Mouse (Mus musculus): ENCODE measurements around the gene Rab25. TPM values are rescaled to one million over a fixed set of nuclear protein-coding genes. Genes with fewer than 3 reads are reported as not detected.

Gene Rab25
- polyA plus RNA-seq, 1 experiment from 2014 or later: 0.41 TPM

GRCm38 (mm10) chr3:88494836-88495628, 53.1 kb downstream of the Rab25 start:
- CTCF ChIA-PET: interaction anchor here (0.8 to 2.9 kb wide), 9 partner anchors 11 to 36 kb away, joined by 3 to 13 read pairs (median 4); no protein-coding TSS in a partner anchor
- TF ChIP-seq CTCF (IDR thresholded peaks at IDR 0.05): no peak
- in situ Hi-C loops (cut with MboI; ENCODE audit: low pct_unique_long_range_greater_than_20kb): no loop called here
- DNase-seq (ENCODE audit: low read depth, low spot score) (peak; percentile 93), ATAC-seq (no peak)
- no peaks in the 10 kb centered on the region for H3K27me3 ChIP-seq
- POLR2A ChIA-PET: interaction anchor here (1.1 to 1.3 kb wide), 4 partner anchors 8 to 89 kb away, joined by 3 to 5 read pairs (median 4); partner anchors contain the start of gene Lmna

GRCm38 (mm10) chr3:88493706-88494582, 54.2 kb downstream of the Rab25 start:
- CTCF ChIA-PET: interaction anchor here (0.8 to 2.9 kb wide), 5 partner anchors 21 to 37 kb away, joined by 3 to 13 read pairs (median 4); no protein-coding TSS in a partner anchor
- no peaks in the 10 kb centered on the region for H3K27me3 ChIP-seq
- no peak for TF ChIP-seq CTCF (IDR thresholded peaks at IDR 0.05)
- POLR2A ChIA-PET: interaction anchor here (0.5 to 7.1 kb wide), 3 partner anchors 8 to 128 kb away, joined by 3 to 75 read pairs (median 3); partner anchors contain the start of gene Lmna
- no peak for DNase-seq (ENCODE audit: low read depth, low spot score)
- no peak for ATAC-seq
- in situ Hi-C loops (cut with MboI; ENCODE audit: low pct_unique_long_range_greater_than_20kb): no loop called here

Other genes starting within 250 kb of the Rab25 start
- gene Glmp, start 223.3 kb downstream of the Rab25 start, polyA plus RNA-seq (2021): 590 TPM
- gene Tmem79, start 212.2 kb downstream of the Rab25 start, polyA plus RNA-seq (2021): 3.1 TPM
- gene Smg5, start 212.0 kb downstream of the Rab25 start, polyA plus RNA-seq (2021): 90.1 TPM
- 0.04 TPM for gene Paqr6, start 183.7 kb downstream of the Rab25 start, polyA plus RNA-seq (2021)
- 0.22 TPM for gene Bglap3, start 175.6 kb downstream of the Rab25 start, polyA plus RNA-seq (2021)
- gene Bglap2, start 169.6 kb downstream of the Rab25 start, polyA plus RNA-seq (2021): not detected
- 0.22 TPM for gene Bglap, start 163.8 kb downstream of the Rab25 start, polyA plus RNA-seq (2021)
- gene Pmf1, start 138.0 kb downstream of the Rab25 start, polyA plus RNA-seq (2021): 80.1 TPM
- 42.6 TPM for gene Slc25a44, start 123.2 kb downstream of the Rab25 start, polyA plus RNA-seq (2021)
- 6.6 TPM for gene Sema4a, start 87.1 kb downstream of the Rab25 start, polyA plus RNA-seq (2021)
- gene Lmna, start 38.3 kb downstream of the Rab25 start, polyA plus RNA-seq (2021): 401 TPM
- 42.6 TPM for gene Mex3a, start 15.9 kb downstream of the Rab25 start, polyA plus RNA-seq (2021)
- gene Lamtor2, start 4.8 kb upstream of the Rab25 start, polyA plus RNA-seq (2021): 264 TPM
- 143 TPM for gene Ubqln4, start 5.5 kb upstream of the Rab25 start, polyA plus RNA-seq (2021)
- gene Ssr2, start 27.6 kb upstream of the Rab25 start, polyA plus RNA-seq (2021): 410 TPM
- 175 TPM for gene Arhgef2, start 57.7 kb upstream of the Rab25 start, polyA plus RNA-seq (2021)
- not detected for gene Rxfp4, start 104.8 kb upstream of the Rab25 start, polyA plus RNA-seq (2021)
- 112 TPM for gene Khdc4, start 137.5 kb upstream of the Rab25 start, polyA plus RNA-seq (2021)
- 82.7 TPM for gene Rit1, start 168.5 kb upstream of the Rab25 start, polyA plus RNA-seq (2021)
- 61.9 TPM for gene Syt11, start 226.9 kb upstream of the Rab25 start, polyA plus RNA-seq (2021)